Mouse (Mus musculus) cerebellum, postnatal 4 days (tissue): ENCODE results near the gene BC030867.
"Not testable (repeated sequence)": the region's sequence is repeated elsewhere in the genome, so short reads cannot be mapped to it uniquely, and the experiment has no call there.

Experiments
- DNase-seq, 2 experiments: peaks; one replicate each; pipeline ENCODE4 v3.0.0; 2022; ENCODE audit warnings: low spot score in 2 of 2, mixed read lengths in 1 of 2

Gene BC030867

DNA sequence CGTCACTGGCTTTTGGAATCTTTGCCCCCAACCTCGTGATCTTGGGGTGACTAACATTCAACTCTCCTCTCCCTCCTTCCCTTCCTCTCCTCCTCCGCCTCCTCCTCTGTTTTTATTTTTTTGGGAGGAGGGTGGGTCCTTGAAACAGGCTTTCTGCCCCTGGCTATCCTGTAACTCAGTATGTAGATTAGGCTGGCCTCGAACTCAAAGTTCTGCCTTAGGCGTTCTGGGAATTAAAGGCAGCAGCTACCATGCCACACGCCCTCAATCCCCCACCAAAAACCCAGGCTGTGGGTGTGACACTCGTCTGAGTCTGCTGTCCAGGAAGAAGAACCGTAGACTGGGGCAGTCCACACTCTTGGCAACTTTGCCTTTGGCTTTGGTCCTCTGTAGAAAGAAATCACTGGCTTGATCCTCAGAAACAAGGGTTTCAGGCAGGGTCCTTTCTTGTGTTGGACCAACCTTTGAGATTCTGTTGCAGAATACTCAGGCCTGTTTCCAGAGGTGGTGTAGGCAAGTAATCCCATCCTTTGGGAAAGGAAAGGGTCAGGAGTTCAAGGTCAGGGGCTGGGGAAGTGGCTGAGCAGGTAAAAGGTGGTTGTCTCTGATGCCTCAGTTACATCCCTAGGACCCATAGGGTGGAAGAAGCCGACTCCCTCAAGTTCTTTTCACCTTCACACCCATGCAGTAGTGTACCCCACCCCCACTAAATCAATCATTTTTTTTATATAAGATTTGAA lies 839 bp downstream of the BC030867 start:
- no peak for DNase-seq

DNA sequence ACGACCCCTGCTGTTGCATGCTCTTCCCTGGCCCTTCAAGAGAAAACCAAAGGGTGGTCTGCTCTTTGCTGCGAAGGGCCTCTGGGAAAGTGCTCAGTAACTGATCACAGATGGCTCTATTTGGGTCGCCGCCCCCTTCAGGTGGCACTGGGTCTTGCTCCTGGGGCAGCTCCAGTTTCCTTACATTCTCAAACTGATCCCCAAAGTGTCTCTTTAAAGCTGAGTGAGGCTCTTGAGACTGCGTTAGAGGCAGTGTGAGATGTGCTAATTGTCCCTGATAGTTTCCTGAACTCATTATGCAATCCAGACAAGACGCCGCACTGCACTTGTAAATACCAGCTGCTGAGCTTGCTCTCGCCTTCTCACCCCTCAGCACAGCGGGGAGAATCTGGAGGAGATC lies 8.8 kb downstream of the BC030867 start:
- peak in 1 of 2 experiments; percentile 36 for DNase-seq

DNA sequence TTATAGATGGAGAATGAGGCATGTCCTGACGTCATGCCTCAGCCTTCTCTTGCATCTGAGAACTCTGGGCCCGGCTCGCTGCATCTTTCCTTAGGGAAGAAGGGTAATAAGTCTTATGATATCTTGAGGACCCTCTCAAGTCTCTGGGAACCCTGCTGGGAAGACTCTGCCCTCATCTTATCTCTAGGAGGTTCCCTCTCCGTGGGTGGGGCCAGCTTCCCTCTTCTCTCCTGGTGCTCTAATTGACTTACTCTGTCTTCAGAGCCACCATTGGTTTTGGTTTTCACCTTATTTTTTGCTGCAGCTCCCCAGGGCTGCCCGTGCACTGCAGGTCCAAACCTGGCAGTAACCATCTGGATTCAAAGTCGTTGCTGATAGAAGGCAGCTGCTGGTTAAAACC lies 9.4 kb downstream of the BC030867 start:
- DNase-seq: no peak

DNA sequence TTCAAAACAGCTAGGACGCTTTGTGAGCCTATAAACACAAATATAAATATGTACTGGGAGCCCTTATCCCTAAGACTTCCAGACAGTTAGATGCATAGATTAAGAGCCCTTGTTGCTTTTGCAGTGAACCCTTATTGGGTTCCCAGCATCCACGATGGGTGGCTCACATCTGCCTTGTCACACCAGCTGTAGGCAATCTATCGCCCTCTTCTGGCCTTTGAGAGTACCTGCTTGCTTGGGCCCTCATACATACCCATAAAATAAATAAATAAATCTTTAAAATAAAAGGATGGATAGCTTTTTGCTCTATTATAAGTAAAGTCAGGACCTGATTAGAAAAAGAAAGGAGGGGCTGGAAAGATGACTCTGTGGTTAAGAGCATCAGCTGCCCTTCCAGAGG lies 9.8 kb downstream of the BC030867 start:
- no peak for DNase-seq

DNA sequence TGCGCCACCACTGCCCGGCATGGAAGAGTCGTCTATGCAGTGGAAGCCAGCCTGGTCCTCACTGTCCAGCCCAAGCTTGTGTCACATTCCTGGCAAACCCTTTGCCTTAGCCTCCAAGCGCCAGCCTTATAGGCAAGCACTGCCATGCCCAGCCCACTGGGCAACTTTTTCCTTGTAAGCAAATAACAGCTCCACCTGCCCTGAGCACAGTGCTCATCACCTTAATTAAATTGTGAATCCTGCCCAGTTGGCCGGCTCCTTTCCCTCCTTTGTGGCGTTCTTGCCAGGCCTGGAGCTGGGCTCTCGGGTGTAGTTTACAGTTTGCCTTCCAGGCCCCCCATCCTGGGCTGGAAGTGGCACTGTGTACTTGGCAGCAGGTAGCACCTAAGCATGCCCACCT lies 14.5 kb downstream of the BC030867 start:
- no peak for DNase-seq

DNA sequence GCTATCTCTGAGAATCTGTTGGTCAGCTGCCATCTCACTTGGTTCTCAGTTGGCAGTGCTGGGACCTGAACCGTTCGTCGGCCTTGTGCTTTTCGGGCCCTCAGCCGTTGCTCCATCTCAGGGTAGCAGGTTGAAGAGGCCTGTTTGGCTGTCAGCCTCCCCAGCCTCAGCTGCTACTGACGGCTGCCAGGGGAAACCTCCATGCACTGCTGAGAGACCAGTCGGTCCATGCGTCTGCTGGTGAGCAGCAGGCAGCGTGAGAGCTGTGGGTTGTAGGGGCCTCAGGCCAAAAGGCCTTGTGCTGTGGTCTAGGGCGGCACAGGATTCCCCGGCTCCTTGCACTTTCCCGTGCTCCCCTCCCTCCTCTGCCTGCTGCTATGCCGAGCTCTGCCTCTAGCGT lies 17.1 kb downstream of the BC030867 start:
- DNase-seq: peak in 1 of 2 experiments; percentile 57

DNA sequence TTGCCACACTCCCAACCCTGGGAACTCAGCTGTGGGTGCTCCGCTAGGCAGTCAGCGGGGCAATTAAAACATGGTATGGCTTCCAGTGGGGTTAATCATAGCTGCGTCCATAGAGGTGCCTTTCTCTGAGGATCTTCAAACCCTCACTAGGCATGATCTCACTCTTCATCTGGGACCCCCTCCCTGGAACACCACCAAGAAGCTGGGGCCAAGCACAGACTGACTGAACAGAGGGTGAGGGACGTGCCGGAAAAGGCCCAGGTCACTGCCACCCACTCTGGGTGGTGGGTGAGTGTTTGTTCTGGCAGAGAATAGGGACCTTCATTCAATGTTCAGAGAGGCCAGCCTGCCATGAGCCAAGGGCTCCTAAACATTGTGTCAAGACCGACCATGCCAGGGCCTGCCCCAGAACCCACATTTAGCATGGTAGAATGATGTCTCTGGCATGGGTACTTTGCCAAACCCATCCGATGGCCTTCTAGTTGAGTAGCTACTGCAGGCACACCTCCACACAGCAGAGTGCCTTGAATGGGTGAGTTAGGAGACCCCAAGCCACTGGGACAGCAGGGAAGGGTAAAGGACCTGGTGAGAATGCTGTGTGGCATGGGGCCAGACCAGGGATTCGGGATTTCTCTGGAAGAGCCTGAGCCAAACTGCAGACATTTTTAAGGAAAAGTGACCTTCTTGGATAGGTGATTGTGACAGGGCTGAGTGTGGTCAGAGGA lies 18.1 kb downstream of the BC030867 start:
- no peak for DNase-seq

DNA sequence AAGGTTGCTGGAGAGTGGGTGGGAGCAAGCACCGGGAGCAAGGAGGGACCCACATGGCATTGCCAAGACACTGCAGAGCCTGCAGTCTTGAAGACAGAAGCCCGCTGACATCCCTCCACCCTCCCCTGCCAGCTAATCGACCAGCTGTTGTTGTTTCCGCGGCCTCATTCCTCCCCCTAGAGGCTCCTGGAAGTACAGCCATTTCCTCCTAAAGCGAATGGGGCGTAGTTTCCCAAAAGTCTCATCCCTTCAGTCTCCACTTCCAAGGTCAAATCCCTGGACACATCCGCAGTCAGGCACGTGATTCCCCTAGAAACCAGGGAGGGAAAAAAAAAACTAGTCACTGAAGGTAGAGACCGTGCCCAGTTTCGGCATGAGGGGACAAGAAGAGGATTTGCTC lies 18.8 kb downstream of the BC030867 start:
- peak in 1 of 2 experiments; percentile 77 for DNase-seq

DNA sequence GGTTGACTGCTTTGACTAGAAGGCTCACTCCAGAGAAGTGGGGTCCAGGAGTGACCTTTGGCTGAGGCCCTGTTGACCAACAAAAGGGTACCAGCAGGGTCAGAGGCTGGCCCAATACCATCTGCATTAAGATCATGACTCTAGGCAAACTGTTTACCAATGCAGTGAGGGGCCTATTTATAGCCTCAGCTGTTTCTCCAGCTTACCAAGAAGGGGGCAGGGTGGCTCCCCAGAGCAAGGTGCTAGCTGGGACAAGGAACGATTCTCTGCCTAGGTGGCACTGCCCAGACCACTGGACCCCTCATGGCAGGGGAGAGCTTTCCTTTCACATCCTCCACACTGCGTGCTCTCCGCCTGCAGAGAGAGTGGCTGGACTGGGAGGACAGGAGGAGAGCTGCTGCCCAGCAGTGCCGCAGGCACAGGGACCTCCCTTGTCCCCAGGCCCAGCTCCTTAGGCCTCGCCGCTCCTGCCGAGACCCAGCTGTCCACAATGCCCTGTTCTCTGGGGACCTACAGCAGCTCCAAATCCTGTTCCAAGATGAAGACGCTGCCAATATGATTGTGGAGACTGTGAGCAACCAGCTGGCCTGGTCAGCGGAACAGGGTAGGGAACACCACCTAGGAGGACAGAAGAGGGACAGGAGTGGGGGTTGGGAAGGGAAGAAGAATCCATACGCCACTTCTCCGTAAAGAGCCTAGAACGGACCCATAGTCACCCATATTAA lies 20.0 kb downstream of the BC030867 start, which contains the start of gene Asb16:
Asb16 (plus strand) TSS at position 224 of the 725 bp plus-strand sequence.
- no peak for DNase-seq

DNA sequence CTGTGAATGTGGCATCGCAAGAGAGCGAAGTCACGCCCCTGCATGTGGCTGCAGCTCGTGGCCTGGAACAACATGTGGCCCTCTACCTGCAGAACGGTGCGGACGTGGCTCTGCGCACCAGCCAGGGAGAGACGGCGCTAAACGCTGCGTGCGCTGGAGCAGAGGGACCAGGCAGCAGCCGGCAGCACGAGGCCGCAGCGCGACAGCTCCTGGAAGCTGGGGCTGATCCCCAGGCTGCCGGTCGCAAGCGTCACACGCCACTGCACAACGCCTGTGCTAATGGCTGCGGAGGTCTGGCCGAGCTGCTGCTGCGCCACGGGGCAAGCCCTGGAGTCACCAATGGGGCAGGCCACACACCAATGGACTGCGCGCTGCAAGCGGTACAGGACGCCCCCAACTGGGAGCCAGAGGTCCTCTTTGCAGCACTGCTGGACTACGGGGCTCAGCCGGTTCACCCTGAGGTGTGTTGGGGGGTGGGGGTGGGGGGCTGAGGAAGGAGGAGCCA lies 27.8 kb downstream of the BC030867 start:
- peak in 1 of 2 experiments; percentile 30 for DNase-seq

DNA sequence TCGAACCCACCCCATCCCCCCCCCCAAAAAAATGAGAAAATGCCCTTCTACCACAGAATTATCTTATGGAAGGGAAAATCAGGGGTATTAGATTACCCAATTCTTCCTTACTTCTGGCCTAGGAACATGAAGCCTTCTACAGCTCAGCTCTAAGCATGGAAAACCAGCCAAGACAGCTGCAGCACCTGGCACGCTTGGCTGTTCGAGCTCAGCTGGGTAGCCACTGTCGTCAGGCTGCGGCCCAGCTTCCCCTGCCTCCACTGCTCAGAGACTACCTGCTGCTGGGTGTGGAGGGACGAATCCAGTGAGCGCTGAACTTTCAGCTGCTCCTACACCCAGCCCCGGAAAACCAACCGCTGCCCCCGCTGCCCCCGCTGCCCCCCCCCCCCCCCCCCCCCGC lies 29.1 kb downstream of the BC030867 start:
- DNase-seq: no peak

DNA sequence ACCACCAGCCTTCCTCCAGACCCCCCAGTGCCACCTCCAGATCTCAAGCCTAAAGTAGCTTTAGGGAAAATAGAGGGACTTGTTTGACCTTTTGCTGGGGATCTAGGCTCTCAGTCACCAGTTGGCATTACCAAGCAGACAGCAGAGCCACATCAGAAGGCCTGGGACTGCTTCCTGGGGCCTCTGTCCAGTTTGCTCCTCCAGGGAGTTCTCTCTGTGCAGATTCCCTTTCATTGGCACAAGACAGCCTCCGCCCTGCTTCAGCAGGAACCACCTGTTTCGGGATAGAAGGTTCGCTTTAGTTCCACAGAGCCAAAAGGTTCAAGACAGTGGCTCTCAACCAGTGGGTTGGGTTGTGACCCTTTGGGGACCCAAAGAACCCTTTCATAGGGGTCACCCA lies 30.9 kb downstream of the BC030867 start:
- no peak for DNase-seq

DNA sequence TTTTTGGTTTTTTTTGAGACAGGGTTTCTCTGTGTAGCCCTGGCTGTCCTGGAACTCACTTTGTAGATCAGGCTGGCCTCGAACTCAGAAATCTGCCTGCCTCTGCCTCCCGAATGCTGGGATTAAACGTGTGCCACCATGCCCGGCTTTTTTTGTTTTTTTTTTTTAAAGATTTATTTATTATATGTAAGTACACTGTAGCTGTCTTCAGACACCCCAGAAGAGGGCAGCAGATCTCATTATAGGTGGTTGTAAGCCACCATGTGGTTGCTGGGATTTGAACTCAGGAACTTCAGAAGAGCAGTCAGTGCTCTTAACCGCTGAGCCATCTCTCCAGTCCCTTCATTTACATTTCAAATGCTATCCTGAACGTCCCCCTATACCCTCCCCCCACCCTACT lies 31.6 kb downstream of the BC030867 start:
- DNase-seq: not testable (repeated sequence)

DNA sequence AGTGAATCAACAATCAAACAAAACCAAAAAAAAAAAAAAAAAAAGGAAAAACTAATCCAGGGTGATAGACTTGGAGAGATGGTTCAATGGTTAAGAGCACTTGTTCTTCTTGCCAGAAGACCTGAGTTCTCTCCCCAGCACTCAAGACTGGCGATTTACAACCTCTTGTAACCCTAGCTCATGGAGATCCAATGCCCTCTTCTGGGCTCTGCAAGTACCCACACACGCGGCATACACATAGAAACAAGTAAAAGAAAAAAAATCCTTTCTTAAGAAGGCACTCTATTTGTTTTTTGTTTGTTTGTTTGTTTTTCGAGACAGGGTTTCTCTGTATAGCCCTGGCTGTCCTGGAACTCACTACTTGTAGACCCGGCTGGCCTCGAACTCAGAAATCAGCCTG lies 35.2 kb downstream of the BC030867 start:
- no peak for DNase-seq

DNA sequence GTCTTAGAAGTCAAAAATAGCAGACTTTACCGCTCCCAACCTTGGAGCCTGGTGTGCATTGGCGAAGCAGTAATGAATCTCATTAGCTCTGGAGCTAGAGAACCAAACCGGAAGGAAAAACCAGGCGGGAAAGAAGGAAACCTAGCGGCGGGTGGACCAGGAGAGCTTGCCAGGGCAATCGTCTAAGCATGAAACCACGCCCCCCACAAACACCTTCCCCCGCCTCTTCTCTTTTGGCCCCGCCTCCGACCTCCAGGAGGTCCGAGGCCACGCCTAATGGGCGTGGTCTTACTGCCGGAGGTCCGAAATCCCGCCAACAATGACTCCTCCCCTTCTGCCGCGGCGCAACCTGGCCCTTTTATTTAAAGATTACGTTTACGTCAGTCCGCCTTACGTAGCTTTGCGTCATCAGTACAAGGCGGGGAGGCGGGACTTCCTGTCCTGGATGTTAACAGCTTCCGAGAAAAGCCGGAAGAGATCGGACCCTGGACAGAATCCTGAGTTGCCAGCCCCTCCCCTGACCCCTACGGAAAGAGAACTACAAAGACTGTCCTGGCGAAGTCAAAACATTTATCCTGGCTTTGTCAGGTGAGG lies 35.9 kb downstream of the BC030867 start, which contains the start of gene Tmub2:
Tmub2 (plus strand) TSS at position 431 of the 594 bp plus-strand sequence.
- peak; percentile 85 to 92 for DNase-seq

DNA sequence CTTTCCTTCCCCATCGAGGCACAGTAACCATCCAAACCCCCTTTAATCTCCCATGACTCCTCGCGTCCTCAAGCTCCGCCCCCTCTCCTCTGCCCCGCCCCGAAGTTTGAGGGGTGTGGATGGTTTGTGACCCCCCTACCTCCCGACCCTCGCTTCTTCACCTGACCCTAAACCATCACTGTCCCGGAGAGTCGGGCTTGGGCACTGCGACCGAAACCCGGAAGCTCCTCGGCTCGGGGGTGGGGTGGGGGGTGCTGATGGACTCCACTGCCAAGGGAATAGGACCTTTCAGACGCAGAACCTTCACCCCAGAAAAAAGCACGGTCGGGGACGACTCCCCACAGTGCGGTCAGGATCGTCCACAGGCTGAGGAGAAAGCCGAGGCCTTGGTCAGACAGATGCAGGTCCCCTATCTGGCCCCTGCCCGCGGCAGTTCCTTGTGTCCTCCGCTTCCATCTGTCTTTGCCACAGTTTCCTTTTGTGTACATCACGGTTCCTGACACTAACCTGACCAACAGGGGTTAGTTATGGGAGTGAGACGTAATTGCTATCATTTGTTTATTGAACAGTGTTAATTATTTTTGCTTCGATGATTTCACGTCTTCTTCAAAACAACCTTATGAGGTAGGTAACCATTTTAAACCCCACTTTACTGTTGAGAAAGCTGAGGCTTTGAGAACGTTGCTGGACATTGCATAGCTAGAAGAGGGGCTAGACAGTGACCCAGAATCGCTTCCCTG lies 36.6 kb downstream of the BC030867 start:
- DNase-seq: no peak

DNA sequence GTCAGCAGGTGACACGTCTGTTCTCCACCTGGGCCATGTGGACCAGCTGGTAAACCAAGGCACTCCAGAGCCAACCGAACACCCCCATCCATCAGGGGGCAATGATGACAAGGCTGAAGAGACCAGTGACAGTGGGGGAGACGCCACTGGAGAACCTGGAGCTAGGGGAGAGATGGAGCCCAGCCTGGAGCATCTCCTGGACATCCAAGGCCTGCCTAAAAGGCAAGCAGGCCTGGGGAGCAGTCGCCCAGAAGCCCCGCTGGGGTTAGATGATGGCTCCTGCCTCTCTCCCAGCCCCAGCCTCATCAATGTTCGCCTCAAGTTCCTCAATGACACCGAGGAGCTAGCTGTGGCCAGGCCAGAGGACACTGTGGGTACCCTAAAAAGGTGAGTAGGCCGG lies 38.8 kb downstream of the BC030867 start:
- no peak for DNase-seq

DNA sequence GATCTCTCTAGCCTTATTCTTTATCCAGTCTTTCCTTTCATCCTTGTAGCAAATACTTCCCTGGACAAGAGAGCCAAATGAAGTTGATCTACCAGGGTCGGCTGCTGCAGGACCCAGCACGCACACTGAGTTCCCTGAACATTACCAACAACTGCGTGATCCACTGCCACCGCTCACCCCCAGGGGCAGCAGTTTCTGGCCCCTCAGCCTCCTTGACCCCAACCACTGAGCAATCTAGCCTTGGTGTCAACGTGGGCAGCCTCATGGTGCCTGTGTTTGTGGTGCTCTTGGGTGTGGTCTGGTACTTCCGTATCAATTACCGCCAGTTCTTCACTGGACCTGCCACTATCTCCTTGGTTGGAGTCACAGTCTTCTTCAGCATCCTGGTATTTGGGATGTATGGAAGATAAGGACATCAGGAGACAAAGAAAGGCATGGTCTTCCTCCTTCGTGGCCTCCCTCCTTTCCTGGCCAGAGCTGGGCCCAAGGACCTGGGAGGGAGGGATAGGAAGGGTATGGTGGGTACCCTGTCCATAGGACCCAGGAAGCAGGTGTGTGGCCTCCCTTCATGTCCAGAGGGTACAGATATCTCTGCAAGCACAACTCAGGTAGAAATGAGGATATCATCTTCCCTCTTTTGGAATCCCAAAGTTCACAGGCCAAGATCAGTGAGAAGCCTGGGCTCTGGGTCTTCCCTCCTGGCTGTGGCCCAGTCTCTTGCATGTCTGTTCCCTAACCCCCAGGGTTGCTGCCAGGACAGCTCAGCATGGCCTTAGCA lies 39.5 kb downstream of the BC030867 start:
- DNase-seq: no peak

DNA sequence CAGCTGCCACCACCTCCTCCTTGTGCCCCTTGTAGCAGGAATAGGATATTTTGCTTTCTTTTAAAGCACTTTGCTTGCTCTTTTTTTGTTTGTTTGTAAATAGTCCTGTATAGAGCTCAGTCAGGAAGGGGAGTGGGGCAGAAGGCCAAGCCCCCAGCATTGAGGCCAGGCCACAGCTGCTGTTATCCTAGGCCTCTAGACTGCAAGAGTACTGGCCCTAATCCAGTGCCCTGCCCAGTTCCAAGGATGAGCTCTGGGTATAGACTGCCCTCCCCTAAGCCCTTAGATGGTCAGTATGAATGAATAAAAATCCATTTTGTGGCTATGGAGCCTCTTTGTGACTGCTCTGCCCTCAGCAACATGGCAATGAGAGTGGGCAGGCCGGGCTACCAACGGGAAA lies 40.2 kb downstream of the BC030867 start:
- peak in 1 of 2 experiments; percentile 43 for DNase-seq

DNA sequence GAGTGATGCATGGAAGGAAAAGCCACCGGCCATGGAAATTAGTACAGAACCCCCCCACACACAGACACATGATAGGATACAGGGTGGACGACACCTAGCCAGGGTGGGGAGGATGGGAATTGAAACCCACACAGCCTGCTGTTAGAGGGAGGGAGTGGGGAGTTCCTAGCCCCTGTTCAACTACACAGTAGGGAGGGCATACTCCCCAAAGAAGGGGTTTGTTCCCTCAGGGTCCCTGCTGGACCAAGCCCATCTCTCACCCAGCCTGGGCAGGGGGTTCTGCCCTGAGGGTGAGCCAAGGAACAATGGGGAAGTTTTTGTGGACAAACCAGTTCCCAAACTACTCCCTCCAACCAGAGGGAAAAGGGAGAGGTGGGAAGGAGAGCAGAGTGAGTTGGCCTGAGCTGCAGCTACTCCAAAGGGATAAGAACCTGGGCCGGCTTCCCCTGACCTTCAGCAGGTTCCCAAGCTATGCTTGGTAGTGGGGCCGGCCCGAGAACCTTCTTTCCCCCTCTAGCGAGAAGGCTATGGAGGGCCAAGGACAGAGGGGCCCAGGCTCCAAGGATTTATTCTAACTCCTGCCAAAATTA lies 40.9 kb downstream of the BC030867 start:
- DNase-seq: no peak
